Mouse (Mus musculus) cerebellum, adult 2 months (tissue): ENCODE data around the gene Fndc3b.

Experiments
- CTCF ChIP-seq: fragments of 200-500 bp; IDR thresholded peaks from 2 replicates; pipeline ENCODE4 v1.5.1; 2011; ENCODE audit warnings: low read depth, mild to moderate bottlenecking, control low read depth, low read length, moderate library complexity, borderline replicate concordance; ENCODE audit not compliant: insufficient read depth
- POLR2A ChIP-seq: fragments of 200-500 bp; IDR thresholded peaks from 2 replicates; pipeline ENCODE4 v1.6.1; 2011; ENCODE audit warnings: low read length, control low read depth, borderline replicate concordance; ENCODE audit not compliant: insufficient read depth

DNA sequence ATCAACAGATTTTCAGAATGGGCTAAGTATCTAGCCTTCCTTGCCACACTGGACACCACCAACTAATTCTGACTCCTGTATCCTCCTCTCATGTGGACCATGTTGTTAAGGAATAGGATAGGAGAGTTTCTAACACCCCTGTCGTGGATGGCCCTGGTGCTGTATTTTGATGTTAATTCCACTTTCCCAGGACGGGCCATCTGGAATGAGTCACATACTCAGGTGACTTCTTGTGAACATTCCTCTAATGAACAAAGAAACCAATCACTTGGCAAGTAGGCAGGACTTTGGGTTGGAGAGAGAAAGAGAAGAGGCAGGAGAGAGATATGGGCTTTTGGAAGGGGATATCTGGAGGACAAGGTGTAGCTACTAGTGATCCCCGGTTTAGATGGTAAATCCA lies 204.2 kb downstream of the Fndc3b start:
- TF ChIP-seq POLR2A (no peak), CTCF (no peak)
